Mouse (Mus musculus) liver, embryonic 14.5 days (tissue): ENCODE measurements around the gene Rem2.

ENCODE experiments used
- CTCF ChIP-seq: IDR thresholded peaks from 2 replicates; pipeline ENCODE4 v1.5.1; 2016; ENCODE audit warnings: antibody characterized with exemption, low read depth, control low read depth
- EP300 ChIP-seq: IDR thresholded peaks from 2 replicates; pipeline ENCODE4 v1.6.1; 2016; ENCODE audit warnings: antibody characterized with exemption, low read depth

- TF ChIP-seq CTCF (no peak), EP300 (no peak)
Observed at GRCm38 (mm10) chr14:54435194-54435918, 40.5 kb upstream of the Rem2 start.
